Mouse (Mus musculus) forebrain, embryonic 11.5 days (tissue): ENCODE measurements around the gene Psmd8. TPM values are rescaled to one million over a fixed set of nuclear protein-coding genes. Genes with fewer than 3 reads are reported as not detected.

Experiments
- ATAC-seq: fragments of 200-750 bp; cut with Nextera tagmentation; replicated peaks from 2 replicates; pipeline ENCODE4 v1.8.0; 2017; ENCODE audit warnings: moderate TSS enrichment; ENCODE audit not compliant: low FRiP score
- DNase-seq: peaks from one replicate; pipeline ENCODE4 v3.0.0-alpha.2; 2017; ENCODE audit warnings: low spot score
- H3K27ac ChIP-seq: fragments of 300-500 bp; sonication (generic); 2 replicates; pipeline ENCODE4 v1.5.1; 2014; ENCODE audit warnings: low read depth, low read length
- H3K27me3 ChIP-seq: fragments of 300-500 bp; sonication (generic); 2 replicates; pipeline ENCODE4 v1.6.1; 2014; ENCODE audit warnings: mild to moderate bottlenecking, low read length, mixed read lengths; ENCODE audit not compliant: control insufficient read depth, insufficient read depth
- H3K36me3 ChIP-seq: fragments of 300-500 bp; sonication (generic); 2 replicates; pipeline ENCODE4 v1.6.1; 2014; ENCODE audit warnings: mild to moderate bottlenecking, low read length, moderate library complexity, mixed read lengths; ENCODE audit not compliant: control insufficient read depth, insufficient read depth
- H3K4me1 ChIP-seq: fragments of 300-500 bp; sonication (generic); replicated peaks from 2 replicates; pipeline ENCODE4 v1.6.1; 2014; ENCODE audit warnings: low read length, mixed read lengths; ENCODE audit not compliant: control insufficient read depth, insufficient read depth
- H3K4me2 ChIP-seq: fragments of 300-500 bp; sonication (generic); 2 replicates; pipeline ENCODE4 v1.6.1; 2014; ENCODE audit warnings: low read depth, mild to moderate bottlenecking, low read length, moderate library complexity, mixed read lengths; ENCODE audit not compliant: severe bottlenecking
- H3K4me3 ChIP-seq: fragments of 300-500 bp; sonication (generic); 2 replicates; pipeline ENCODE4 v1.5.1; 2014; ENCODE audit warnings: low read depth, low read length
- H3K9ac ChIP-seq: fragments of 300-500 bp; sonication (generic); 2 replicates; pipeline ENCODE4 v1.6.1; 2014; ENCODE audit warnings: low read length
- H3K9me3 ChIP-seq: fragments of 300-500 bp; sonication (generic); 2 replicates; pipeline ENCODE4 v1.6.1; 2016; ENCODE audit warnings: low read length, mixed read lengths; ENCODE audit not compliant: control insufficient read depth
- WGBS: fragments of 180-500 bp; shearing (Covaris S2); extraction: QIAGEN DNeasy Blood & Tissue Kit; methylation state at CpG from one replicate; pipeline ENCODE4 v1.1.7; 2014; 5-methylcytosine and 5-hydroxymethylcytosine counted together
- polyA plus RNA-seq: library from polyadenylated mRNA; unstranded; fragments of >200 nt; fragmentation: Nextera tagmentation; extraction: Ambion mirVana; gene quantifications from 2 replicates; pipeline ENCODE4 v1.2.1, GENCODE M21; 2014

The Psmd8 gene
- polyA plus RNA-seq, 1 experiment from 2014 or later: 291 TPM

DNA sequence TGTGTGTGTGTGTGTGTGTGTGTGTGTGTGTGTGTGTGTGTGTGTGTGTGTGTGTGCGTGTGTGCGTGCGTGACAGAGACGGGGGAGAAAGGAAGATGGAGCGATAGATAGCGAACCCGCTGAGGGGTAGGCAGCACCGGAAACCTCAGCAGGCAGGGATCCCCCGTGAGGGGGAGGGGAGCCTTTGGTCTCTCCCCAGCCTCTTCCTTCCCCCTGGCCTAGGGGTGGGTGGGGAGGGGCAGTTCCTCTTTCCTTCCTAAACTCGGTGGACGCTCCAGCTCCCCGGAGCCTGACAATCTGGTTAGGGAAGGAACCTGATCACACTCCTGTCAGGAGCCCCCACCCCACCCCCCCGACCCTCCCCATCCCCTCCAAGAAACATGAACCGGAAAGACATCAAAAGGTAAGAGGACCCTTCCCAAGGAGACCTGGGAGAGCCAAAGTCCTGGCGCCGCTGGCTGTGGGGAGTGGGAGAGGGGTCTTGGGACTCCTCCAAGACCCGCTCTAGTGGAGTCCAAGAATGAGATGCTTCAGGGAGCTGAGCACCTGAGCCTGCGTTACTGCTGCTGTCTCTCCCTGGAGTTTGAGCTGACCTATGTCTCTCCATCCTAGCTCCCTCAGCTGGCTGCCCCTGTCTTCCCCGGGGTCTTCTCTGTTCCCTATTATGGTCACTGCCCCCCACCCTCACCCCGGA, 45.7 kb downstream of the Psmd8 start, which contains the start of gene Rasgrp4:
TSS of gene Rasgrp4 (plus strand) at position 159 of the 694 bp plus-strand sequence.
- DNase-seq: peak; percentile 69
- Histone ChIP-seq H3K4me2 (peak within 1 kb of the TSS; percentile 55), H3K27me3 (peaks cover 2% of the 10 kb centered on the region), H3K27ac (no peak within 1 kb of the TSS), H3K4me1 (no peaks in the 10 kb centered on the region), H3K36me3 (no peaks in the 10 kb centered on the region), H3K9me3 (no peaks in the 10 kb centered on the region), H3K4me3 (peak within 1 kb of the TSS; percentile 20), H3K9ac (peak within 1 kb of the TSS; percentile 5; the same call in 1 of the 2 replicates)
- WGBS: under 1% methylated on average over 16 of the region's 20 CpGs
- ATAC-seq: peak; percentile 46; the same call in 1 of the 2 replicates

DNA sequence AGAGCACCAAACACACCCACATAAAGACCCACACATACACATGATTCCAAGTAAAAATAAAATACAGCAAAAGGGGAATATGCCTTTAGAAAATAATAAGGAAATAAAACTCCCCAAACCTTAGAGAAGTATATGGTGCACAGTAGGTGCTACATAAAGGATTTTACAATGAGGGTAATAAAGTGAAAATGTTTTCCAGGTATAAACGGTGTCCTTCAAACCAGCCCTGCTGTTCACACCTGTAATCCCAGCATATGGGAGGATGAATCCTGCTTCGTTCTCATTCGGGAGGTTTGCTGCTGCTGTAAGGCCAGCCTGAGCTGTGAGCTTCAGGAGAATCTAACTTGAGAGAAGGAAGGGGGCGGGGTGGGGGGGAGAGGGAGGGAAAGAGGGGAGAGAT, 46.3 kb downstream of the Psmd8 start:
- Histone ChIP-seq H3K9ac (no peak overlapping the region; the same call in 1 of the 2 replicates), H3K27ac (no peak overlapping the region)

GRCm38 (mm10) chr7:29128725-29129124, 51.8 kb downstream of the Psmd8 start:
- Histone ChIP-seq H3K4me3 (no peak overlapping the region), H3K9ac (no peak overlapping the region)

More for the DNA sequence above, 46.3 kb downstream of the Psmd8 start:
- 6% methylated on average over 4 of the region's 4 CpGs for WGBS
- no peaks in the 10 kb centered on the region for H3K36me3 ChIP-seq
- DNase-seq (no peak), ATAC-seq (no peak)
- H3K4me1 ChIP-seq: no peaks in the 10 kb centered on the region
- peak overlapping the region; percentile 55 for H3K4me2 ChIP-seq
- peaks cover 2% of the 10 kb centered on the region for H3K27me3 ChIP-seq
- H3K9me3 ChIP-seq: no peaks in the 10 kb centered on the region
- peak overlapping the region; percentile 20; the same call in 1 of the 2 replicates for H3K4me3 ChIP-seq

GRCm38 (mm10) chr7:29126173-29126915, 54.2 kb downstream of the Psmd8 start:
- H3K4me2 ChIP-seq: no peak overlapping the region
- H3K9me3 ChIP-seq: no peaks in the 10 kb centered on the region
- ATAC-seq (no peak), DNase-seq (peak; percentile 78)
- peaks cover 6% of the 10 kb centered on the region; the same call in 1 of the 2 replicates for H3K4me1 ChIP-seq
- H3K27me3 ChIP-seq: no peaks in the 10 kb centered on the region
- 31% methylated on average over 7 of the region's 7 CpGs for WGBS
- H3K36me3 ChIP-seq: no peaks in the 10 kb centered on the region
- no peak overlapping the region for H3K4me3 ChIP-seq
- no peak overlapping the region for H3K9ac ChIP-seq
- no peak overlapping the region for H3K27ac ChIP-seq

More at GRCm38 (mm10) chr7:29128725-29129124, 51.8 kb downstream of the Psmd8 start:
- Histone ChIP-seq H3K4me1 (peaks cover 6% of the 10 kb centered on the region; the same call in 1 of the 2 replicates), H3K36me3 (no peaks in the 10 kb centered on the region), H3K9me3 (no peaks in the 10 kb centered on the region), H3K27me3 (no peaks in the 10 kb centered on the region), H3K27ac (no peak overlapping the region), H3K4me2 (no peak overlapping the region)
- no peak for DNase-seq
- no peak for ATAC-seq
- 58% methylated on average over 2 of the region's 2 CpGs for WGBS

- peak within 1 kb of the TSS; percentile 87 for H3K4me2 ChIP-seq
- peaks cover 6% of the 10 kb centered on the region; the same call in 1 of the 2 replicates for H3K4me1 ChIP-seq
- WGBS: 1% methylated on average over 16 of the region's 16 CpGs
- ATAC-seq (peak; percentile 84), DNase-seq (peak; percentile 86)
- H3K27me3 ChIP-seq: no peaks in the 10 kb centered on the region
- no peaks in the 10 kb centered on the region for H3K36me3 ChIP-seq
- H3K9ac ChIP-seq: peak within 1 kb of the TSS; percentile 64
- no peak within 1 kb of the TSS for H3K27ac ChIP-seq
- H3K4me3 ChIP-seq: peak within 1 kb of the TSS; percentile 33
- H3K9me3 ChIP-seq: no peaks in the 10 kb centered on the region
These were observed 55.5 kb downstream of the Psmd8 start, which contains the start of gene Ryr1 for GRCm38 (mm10) chr7:29124970-29125369. TSS of gene Ryr1 (minus strand) at chr7:29125179.

Other genes starting within 250 kb of the Psmd8 start
- 182 and 199 TPM in 2 replicates for gene Actn4, start 218.4 kb downstream of the Psmd8 start, polyA plus RNA-seq
- 341 and 343 TPM in 2 replicates for gene Eif3k, start 198.8 kb downstream of the Psmd8 start, polyA plus RNA-seq
- gene Map4k1, start 198.7 kb downstream of the Psmd8 start, polyA plus RNA-seq: 5.9 and 6.4 TPM in 2 replicates
- 0.68 and 1.2 TPM in 2 replicates for gene Ryr1, start 55.5 kb downstream of the Psmd8 start, polyA plus RNA-seq
- gene Rasgrp4, start 45.9 kb downstream of the Psmd8 start, polyA plus RNA-seq: 0.67 and 1.2 TPM in 2 replicates
- 12.6 and 16.8 TPM in 2 replicates for gene Fam98c, start 24.5 kb downstream of the Psmd8 start, polyA plus RNA-seq
- 0.52 and 0.53 TPM in 2 replicates for gene Ggn, start 10.5 kb downstream of the Psmd8 start, polyA plus RNA-seq
- 7.8 TPM in 2 replicates for gene Spred3, start 10.3 kb downstream of the Psmd8 start, polyA plus RNA-seq
- 0.12 and 0.43 TPM in 2 replicates for gene Catsperg1, start 33.3 kb upstream of the Psmd8 start, polyA plus RNA-seq
- 0.19 and 0.21 TPM in 2 replicates for gene Kcnk6, start 51.8 kb upstream of the Psmd8 start, polyA plus RNA-seq
- 78.9 and 86.2 TPM in 2 replicates for gene Yif1b, start 57.6 kb upstream of the Psmd8 start, polyA plus RNA-seq
- gene 2200002D01Rik, start 67.8 kb upstream of the Psmd8 start, polyA plus RNA-seq: 1.8 and 5.7 TPM in 2 replicates
- gene Spint2, start 101.2 kb upstream of the Psmd8 start, polyA plus RNA-seq: 36.1 and 43.5 TPM in 2 replicates
- 12.5 and 13.3 TPM in 2 replicates for gene Ppp1r14a, start 108.6 kb upstream of the Psmd8 start, polyA plus RNA-seq
- 76.0 and 88.3 TPM in 2 replicates for gene Dpf1, start 123.2 kb upstream of the Psmd8 start, polyA plus RNA-seq